Mouse (Mus musculus): ENCODE measurements around the gene Gm17949.

GRCm38 (mm10) chr17:57063031-57063430 lies 51.8 kb downstream of the Gm17949 start:
- TF ChIP-seq POLR2A (IDR thresholded peaks at IDR 0.05; ENCODE audit: insufficient read length, low read depth) (no peak), E2F4 (IDR thresholded peaks at IDR 0.05; ENCODE audit: insufficient read depth) (no peak), POLR2AphosphoS2 (IDR thresholded peaks at IDR 0.05; ENCODE audit: insufficient read length, low read depth) (no peak), MAX (IDR thresholded peaks at IDR 0.05; ENCODE audit: low read depth) (no peak), TCF12 (IDR thresholded peaks at IDR 0.05; ENCODE audit: insufficient read depth, poor library complexity, severe bottlenecking) (no peak), USF1 (IDR thresholded peaks at IDR 0.05; ENCODE audit: low read depth) (no peak), REST (IDR thresholded peaks at IDR 0.05; ENCODE audit: insufficient read depth, insufficient read length) (no peak), SRF (IDR thresholded peaks at IDR 0.05; ENCODE audit: control insufficient read depth, insufficient read length, low read depth) (no peak)
